Mouse (Mus musculus) thymus, adult 2 months (tissue): Measurements from ENCODE around the gene Tlcd1.

Experiments used
- CTCF ChIP-seq: fragments of 200-500 bp; IDR thresholded peaks from 2 replicates; pipeline ENCODE4 v1.5.1; 2012; ENCODE audit warnings: mild to moderate bottlenecking, control low read depth, low read length, moderate library complexity, borderline replicate concordance; ENCODE audit not compliant: control insufficient read depth, poor library complexity, insufficient read depth; ENCODE audit errors: extremely low read depth
- POLR2A ChIP-seq: fragments of 200-500 bp; IDR thresholded peaks from 2 replicates; pipeline ENCODE4 v1.6.1; 2012; ENCODE audit warnings: mild to moderate bottlenecking, low read length, control low read depth, moderate library complexity; ENCODE audit not compliant: control insufficient read depth, poor library complexity, insufficient read depth; ENCODE audit errors: extremely low read depth

- TF ChIP-seq CTCF (no peak), POLR2A (no peak)
These were observed 35.8 kb upstream of the Tlcd1 start for GRCm38 (mm10) chr11:78140665-78141064.
